Mouse (Mus musculus): ENCODE measurements around the gene Crtc3.

GRCm38 (mm10) chr7:80623276-80623675 lies 65.4 kb downstream of the Crtc3 start:
- TF ChIP-seq CTCF (IDR thresholded peaks at IDR 0.05; ENCODE audit: low read depth, low read length), result no peak
- no peak for TF ChIP-seq POLR2A (IDR thresholded peaks at IDR 0.05; ENCODE audit: extremely low read depth, insufficient read depth, low read length)

Data from liver, adult 2 months (tissue).